Mouse (Mus musculus) gastrocnemius, adult 18-20 months (tissue): Measurements from ENCODE around the gene Parp8. TPM values are rescaled to one million over a fixed set of nuclear protein-coding genes. Genes with fewer than 3 reads are reported as not detected.

Experiments
- DNase-seq: peaks from one replicate; pipeline ENCODE4 v3.0.0; 2021; ENCODE audit warnings: low spot score
- long read RNA-seq, 2 experiments: library from polyadenylated mRNA; stranded (forward); transcript quantifications; one replicate each; pipeline ENCODE4 v2.0.0; 2021
- total RNA-seq, 2 experiments: library from RNA; stranded (reverse); gene quantifications; 2 replicates each; pipeline ENCODE4 v1.2.3; 2021

Parp8 gene
- 10 to 100 TPM; 12.9 to 13.2 TPM for total RNA-seq
- long read RNA-seq, experiment 1, partial matches to known transcripts: 4 of 11 reads
- long read RNA-seq, experiment 1, other reads (novel, unspliced or antisense): 4 of 11 reads
- long read RNA-seq, experiment 2, partial matches to known transcripts: 2 of 5 reads
- long read RNA-seq, experiment 2, other reads (novel, unspliced or antisense): 2 of 5 reads

GRCm38 (mm10) chr13:117025226-117026067, at the start of gene Parp8:
TSS of gene Parp8 (minus strand) at chr13:117025537.
- peak; percentile 53 for DNase-seq

GRCm38 (mm10) chr13:117062628-117063315, 37.4 kb upstream of the Parp8 start:
- DNase-seq: peak; percentile 3

DNA sequence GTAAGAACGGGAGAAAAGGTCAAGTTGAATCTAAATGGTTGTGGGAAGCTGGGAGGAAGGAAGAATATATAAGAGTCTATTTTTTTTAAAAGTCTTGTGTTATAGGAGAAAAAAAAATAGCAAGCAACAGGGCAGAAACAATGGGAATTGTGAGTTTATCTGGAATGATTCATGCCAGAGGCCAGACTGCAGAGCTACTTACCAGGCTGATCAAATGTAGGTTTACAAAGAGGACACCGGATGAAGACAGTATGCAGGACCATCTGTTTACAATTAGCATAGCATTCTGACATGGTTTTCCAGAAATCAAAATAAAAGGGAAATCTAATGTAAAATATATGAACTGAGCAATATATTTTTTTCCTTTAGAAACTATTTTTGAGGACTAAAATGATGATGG, 31.1 kb upstream of the Parp8 start:
- no peak for DNase-seq

- no peak for DNase-seq
Measured at GRCm38 (mm10) chr13:117054811-117055496, 29.6 kb upstream of the Parp8 start.

DNA sequence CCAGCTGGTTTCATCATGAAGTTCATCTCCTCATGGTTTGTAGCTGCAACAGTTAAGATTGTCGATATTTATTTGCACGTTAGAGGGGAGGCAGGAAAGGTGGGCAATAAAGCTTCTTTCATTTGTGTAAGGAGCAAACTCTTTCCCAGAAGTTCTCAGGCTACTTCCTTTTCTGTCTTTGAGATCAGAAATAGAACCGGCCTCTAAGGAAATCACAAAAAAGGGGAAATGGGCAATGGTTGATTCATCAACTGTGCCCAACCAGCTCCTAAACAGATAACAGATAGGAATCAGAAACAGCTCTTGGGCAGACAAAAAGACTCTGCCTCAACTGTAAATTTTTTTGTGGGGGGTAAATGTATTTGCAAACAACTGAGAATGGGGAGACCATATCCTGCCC, 27.4 kb upstream of the Parp8 start:
- DNase-seq: no peak

- DNase-seq: no peak
Measured at GRCm38 (mm10) chr13:117048541-117048971, 23.2 kb upstream of the Parp8 start.

GRCm38 (mm10) chr13:117043567-117043966, 18.2 kb upstream of the Parp8 start:
- DNase-seq: no peak

DNA sequence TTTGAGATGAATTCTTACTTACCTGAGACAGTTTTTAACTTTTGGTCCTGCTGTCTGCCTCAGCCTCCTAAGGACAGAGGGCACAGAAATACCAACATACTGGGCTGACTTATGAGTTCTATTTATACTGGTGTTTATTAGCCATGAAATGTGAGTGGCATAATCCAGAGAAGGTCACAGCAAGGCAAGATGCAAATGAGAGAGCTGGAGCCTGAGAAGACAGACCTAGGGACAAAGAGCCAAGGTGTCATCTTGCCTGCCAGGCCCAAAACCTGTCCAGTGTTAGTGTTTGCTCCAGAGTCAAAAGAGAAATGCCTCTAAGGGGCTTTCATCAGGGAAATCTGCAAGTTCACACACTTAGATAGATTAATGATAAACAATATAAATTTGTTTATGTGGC, 15.7 kb upstream of the Parp8 start:
- peak; percentile 72 for DNase-seq

GRCm38 (mm10) chr13:117036277-117036676, 10.9 kb upstream of the Parp8 start:
- DNase-seq: no peak

GRCm38 (mm10) chr13:117035121-117035520, 9.8 kb upstream of the Parp8 start:
- no peak for DNase-seq

GRCm38 (mm10) chr13:117034676-117035075, 9.3 kb upstream of the Parp8 start:
- no peak for DNase-seq

DNA sequence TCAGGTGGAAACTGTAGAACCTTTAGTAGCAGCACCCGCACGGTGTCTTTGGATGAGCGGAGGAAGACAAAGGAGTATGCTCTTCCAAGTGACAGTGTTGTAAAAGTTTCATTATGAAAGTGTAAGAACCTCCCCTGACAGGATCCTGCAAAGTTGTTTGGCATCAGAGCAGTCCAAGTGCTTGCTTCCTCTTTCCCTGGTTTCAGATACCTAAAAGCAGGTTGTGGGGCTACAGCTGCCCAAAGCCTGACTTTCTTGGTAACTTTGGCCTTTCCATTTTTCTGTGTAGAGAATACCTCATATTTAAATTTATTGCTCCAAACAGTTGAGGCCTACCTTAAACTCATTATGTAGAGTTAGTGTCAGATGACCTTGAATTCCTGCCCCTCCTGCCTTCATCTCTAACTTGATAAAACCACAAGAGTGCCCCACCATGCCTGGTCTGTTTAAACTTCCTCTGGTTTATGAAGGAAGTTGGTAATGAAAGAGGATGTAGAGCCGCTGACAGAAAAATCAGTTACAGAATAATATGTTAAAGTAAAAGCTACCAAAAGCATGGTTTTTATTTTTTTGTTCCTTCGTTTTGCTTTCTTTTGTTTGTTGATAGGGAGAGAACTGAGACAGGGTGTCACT, 8.5 kb upstream of the Parp8 start:
- no peak for DNase-seq

- DNase-seq: no peak
Measured at GRCm38 (mm10) chr13:117032402-117032801, 7.1 kb upstream of the Parp8 start.

GRCm38 (mm10) chr13:117031546-117031945, 6.2 kb upstream of the Parp8 start:
- no peak for DNase-seq

GRCm38 (mm10) chr13:117028221-117028620, 2.9 kb upstream of the Parp8 start:
- no peak for DNase-seq

GRCm38 (mm10) chr13:117027336-117027735, 2.0 kb upstream of the Parp8 start:
- DNase-seq: no peak

DNA sequence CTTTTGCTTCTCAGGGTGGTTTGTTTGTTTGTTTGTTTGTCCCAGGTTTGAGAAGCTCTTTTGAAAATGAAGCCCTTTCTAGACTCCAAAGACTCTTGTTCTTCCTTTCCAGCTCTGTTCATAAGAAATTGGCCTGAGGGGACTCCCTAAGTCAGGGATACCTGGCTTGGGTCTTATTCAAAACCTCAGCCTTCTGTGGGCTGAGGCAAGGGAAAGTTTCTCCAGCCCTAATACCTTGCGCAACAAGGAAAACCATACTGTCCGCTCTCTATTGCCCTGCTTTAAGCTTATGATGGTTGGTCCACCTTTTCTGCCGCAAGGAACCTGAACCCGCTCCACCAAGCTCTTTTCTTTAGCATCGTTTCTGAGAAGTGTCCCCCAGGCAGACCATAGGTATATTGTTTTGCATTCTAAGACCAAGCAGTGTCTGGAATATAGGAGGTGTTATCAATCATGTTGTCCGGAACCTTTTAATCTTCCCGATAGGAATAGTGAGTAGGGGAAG, 991 bp upstream of the Parp8 start:
- DNase-seq: no peak

DNA sequence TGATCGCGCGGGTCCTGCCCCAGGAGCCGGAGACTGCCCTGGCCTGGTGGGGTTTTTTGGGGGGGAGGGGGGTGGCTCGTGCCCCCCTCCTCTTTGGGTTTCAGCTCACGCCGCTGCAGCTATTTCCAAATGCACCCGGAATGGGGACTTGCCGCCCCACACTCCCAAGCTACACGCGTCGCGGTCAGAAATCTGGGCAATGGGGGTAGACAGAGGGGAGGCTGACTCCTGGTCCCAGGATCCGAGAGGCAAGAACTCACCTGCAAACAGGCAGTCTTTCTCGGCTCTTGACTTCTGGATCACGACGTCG, 466 bp downstream of the Parp8 start:
- DNase-seq: no peak

GRCm38 (mm10) chr13:117024127-117024915, 1.0 kb downstream of the Parp8 start:
- DNase-seq: peak; percentile 50

- DNase-seq: no peak
Measured at GRCm38 (mm10) chr13:117023346-117024050, 1.8 kb downstream of the Parp8 start.
